Mouse (Mus musculus) cerebellum, adult 2 months (tissue): ENCODE results near the gene Lcn8.

ENCODE experiments used
- CTCF ChIP-seq: fragments of 200-500 bp; IDR thresholded peaks from 2 replicates; pipeline ENCODE4 v1.5.1; 2011; ENCODE audit warnings: low read depth, mild to moderate bottlenecking, control low read depth, low read length, moderate library complexity, borderline replicate concordance; ENCODE audit not compliant: insufficient read depth
- POLR2A ChIP-seq: fragments of 200-500 bp; IDR thresholded peaks from 2 replicates; pipeline ENCODE4 v1.6.1; 2011; ENCODE audit warnings: low read length, control low read depth, borderline replicate concordance; ENCODE audit not compliant: insufficient read depth

- TF ChIP-seq POLR2A (no peak), CTCF (no peak)
These were observed 35.3 kb upstream of the Lcn8 start, which contains the start of gene Ccdc183 for GRCm38 (mm10) chr2:25617578-25617977.
